Mouse (Mus musculus): ENCODE data around the gene Txndc12. TPM values are rescaled to one million over a fixed set of nuclear protein-coding genes. Genes with fewer than 3 reads are reported as not detected.

Gene Txndc12
- total and polyA plus RNA-seq, 2 experiments, result 19.4 to 41.4 TPM

GRCm38 (mm10) chr4:108838031-108838430, 3.6 kb downstream of the Txndc12 start:
- H3K27ac ChIP-seq (replicated peaks; ENCODE audit: insufficient read depth, low read depth, low read length), result no peak overlapping the region
- H3K27me3 ChIP-seq (ENCODE audit: control insufficient read depth, insufficient read depth, low read length), result no peaks in the 10 kb centered on the region
- H3K4me3 ChIP-seq (ENCODE audit: insufficient read depth, low read depth, low read length), result no peak overlapping the region
- WGBS, result 21% methylated on average over 4 of the region's 4 CpGs
- H3K4me1 ChIP-seq (ENCODE audit: control insufficient read depth, insufficient read depth, low read length), result peaks cover 6% of the 10 kb centered on the region
- DNase-seq (ENCODE audit: extremely low read depth, low read depth, low spot score), result peak; percentile 73
- no peak for TF ChIP-seq CTCF (IDR thresholded peaks at IDR 0.05; ENCODE audit: low read depth, low read length)
- no peak for TF ChIP-seq POLR2A (IDR thresholded peaks at IDR 0.05; ENCODE audit: extremely low read depth, insufficient read depth, low read length)
- H3K36me3 ChIP-seq (ENCODE audit: control insufficient read depth, insufficient read depth, low read length), result no peaks in the 10 kb centered on the region
- no peak overlapping the region for H3K9ac ChIP-seq (ENCODE audit: low read depth, low read length)
- H3K79me2 ChIP-seq (ENCODE audit: control insufficient read depth, insufficient read depth, low read length), result peaks cover 22% of the 10 kb centered on the region; the same call in 1 of the 2 replicates

- Histone ChIP-seq H3K27me3 (ENCODE audit: control insufficient read depth, insufficient read depth, low read length) (no peaks in the 10 kb centered on the region), H3K36me3 (ENCODE audit: control insufficient read depth, insufficient read depth, low read length) (no peaks in the 10 kb centered on the region), H3K79me2 (ENCODE audit: control insufficient read depth, insufficient read depth, low read length) (peaks cover 13% of the 10 kb centered on the region; the same call in 1 of the 2 replicates), H3K9ac (ENCODE audit: low read depth, low read length) (no peak overlapping the region), H3K4me1 (ENCODE audit: control insufficient read depth, insufficient read depth, low read length) (0 out of 2 replicates have a peak, but pooled peaks cover 2% of the 10 kb centered on the region), H3K4me3 (ENCODE audit: insufficient read depth, low read depth, low read length) (no peak overlapping the region), H3K27ac (replicated peaks; ENCODE audit: insufficient read depth, low read depth, low read length) (no peak overlapping the region)
- DNase-seq (ENCODE audit: extremely low read depth, low read depth, low spot score), result peak; percentile 55
- WGBS, result 22% methylated on average over 7 of the region's 7 CpGs
- no peak for TF ChIP-seq CTCF (IDR thresholded peaks at IDR 0.05; ENCODE audit: low read depth, low read length)
- TF ChIP-seq POLR2A (IDR thresholded peaks at IDR 0.05; ENCODE audit: extremely low read depth, insufficient read depth, low read length), result no peak
These were observed 7.6 kb downstream of the Txndc12 start for GRCm38 (mm10) chr4:108841920-108842578.

GRCm38 (mm10) chr4:108843336-108843735, 8.9 kb downstream of the Txndc12 start:
- no peaks in the 10 kb centered on the region for H3K36me3 ChIP-seq (ENCODE audit: control insufficient read depth, insufficient read depth, low read length)
- no peak for DNase-seq (ENCODE audit: extremely low read depth, low read depth, low spot score)
- H3K9ac ChIP-seq (ENCODE audit: low read depth, low read length), result no peak overlapping the region
- no peak for TF ChIP-seq CTCF (IDR thresholded peaks at IDR 0.05; ENCODE audit: low read depth, low read length)
- TF ChIP-seq POLR2A (IDR thresholded peaks at IDR 0.05; ENCODE audit: extremely low read depth, insufficient read depth, low read length), result no peak
- no peak overlapping the region for H3K4me3 ChIP-seq (ENCODE audit: insufficient read depth, low read depth, low read length)
- H3K4me1 ChIP-seq (ENCODE audit: control insufficient read depth, insufficient read depth, low read length), result peaks cover 2% of the 10 kb centered on the region; the same call in 1 of the 2 replicates
- H3K27ac ChIP-seq (replicated peaks; ENCODE audit: insufficient read depth, low read depth, low read length), result no peak overlapping the region
- H3K79me2 ChIP-seq (ENCODE audit: control insufficient read depth, insufficient read depth, low read length), result peaks cover 13% of the 10 kb centered on the region; the same call in 1 of the 2 replicates
- H3K27me3 ChIP-seq (ENCODE audit: control insufficient read depth, insufficient read depth, low read length), result no peaks in the 10 kb centered on the region

- H3K27ac ChIP-seq (replicated peaks; ENCODE audit: insufficient read depth, low read depth, low read length), result no peak overlapping the region
- DNase-seq (ENCODE audit: extremely low read depth, low read depth, low spot score), result no peak
- 82% methylated on average over 5 of the region's 5 CpGs for WGBS
- no peak overlapping the region for H3K4me3 ChIP-seq (ENCODE audit: insufficient read depth, low read depth, low read length)
- H3K4me1 ChIP-seq (ENCODE audit: control insufficient read depth, insufficient read depth, low read length), result peaks cover 9% of the 10 kb centered on the region
- 0 out of 2 replicates have a peak, but pooled peaks cover 2% of the 10 kb centered on the region for H3K36me3 ChIP-seq (ENCODE audit: control insufficient read depth, insufficient read depth, low read length)
- TF ChIP-seq POLR2A (IDR thresholded peaks at IDR 0.05; ENCODE audit: extremely low read depth, insufficient read depth, low read length) (no peak), CTCF (IDR thresholded peaks at IDR 0.05; ENCODE audit: low read depth, low read length) (no peak)
- H3K27me3 ChIP-seq (ENCODE audit: control insufficient read depth, insufficient read depth, low read length), result no peaks in the 10 kb centered on the region
- peaks cover 9% of the 10 kb centered on the region; the same call in 1 of the 2 replicates for H3K79me2 ChIP-seq (ENCODE audit: control insufficient read depth, insufficient read depth, low read length)
- no peak overlapping the region for H3K9ac ChIP-seq (ENCODE audit: low read depth, low read length)
These were observed 11.6 kb downstream of the Txndc12 start for GRCm38 (mm10) chr4:108845824-108846569.

GRCm38 (mm10) chr4:108847715-108848504, 13.5 kb downstream of the Txndc12 start, which contains the start of gene Kti12:
Kti12 (plus strand) TSS chr4:108847785.
- peaks cover 7% of the 10 kb centered on the region; the same call in 1 of the 2 replicates for H3K79me2 ChIP-seq (ENCODE audit: control insufficient read depth, insufficient read depth, low read length)
- peak within 1 kb of the TSS; percentile 65 for H3K27ac ChIP-seq (replicated peaks; ENCODE audit: insufficient read depth, low read depth, low read length)
- H3K9ac ChIP-seq (ENCODE audit: low read depth, low read length), result peak within 1 kb of the TSS; percentile 77
- peak; percentile 89 for DNase-seq (ENCODE audit: extremely low read depth, low read depth, low spot score)
- peak within 1 kb of the TSS; percentile 66 for H3K4me3 ChIP-seq (ENCODE audit: insufficient read depth, low read depth, low read length)
- H3K36me3 ChIP-seq (ENCODE audit: control insufficient read depth, insufficient read depth, low read length), result 0 out of 2 replicates have a peak, but pooled peaks cover 2% of the 10 kb centered on the region
- TF ChIP-seq POLR2A (IDR thresholded peaks at IDR 0.05; ENCODE audit: extremely low read depth, insufficient read depth, low read length), result peak; percentile 47; the same call in 1 of the 2 replicates
- TF ChIP-seq CTCF (IDR thresholded peaks at IDR 0.05; ENCODE audit: low read depth, low read length), result no peak
- H3K4me1 ChIP-seq (ENCODE audit: control insufficient read depth, insufficient read depth, low read length), result peaks cover 7% of the 10 kb centered on the region
- no peaks in the 10 kb centered on the region for H3K27me3 ChIP-seq (ENCODE audit: control insufficient read depth, insufficient read depth, low read length)
- WGBS, result under 1% methylated on average over 77 of the region's 77 CpGs

Measured in liver, adult 2 months (tissue).